Mouse (Mus musculus): ENCODE data around the gene Slc26a9.

The Slc26a9 gene

GRCm38 (mm10) chr1:131743868-131744464, at the start of gene Slc26a9:
Slc26a9 (plus strand) TSS chr1:131744022.
- no peak for DNase-seq (ENCODE audit: extremely low read depth, low read depth)

GRCm38 (mm10) chr1:131695308-131695707, 48.5 kb upstream of the Slc26a9 start:
- no peak for DNase-seq (ENCODE audit: extremely low read depth, low read depth)

DNA sequence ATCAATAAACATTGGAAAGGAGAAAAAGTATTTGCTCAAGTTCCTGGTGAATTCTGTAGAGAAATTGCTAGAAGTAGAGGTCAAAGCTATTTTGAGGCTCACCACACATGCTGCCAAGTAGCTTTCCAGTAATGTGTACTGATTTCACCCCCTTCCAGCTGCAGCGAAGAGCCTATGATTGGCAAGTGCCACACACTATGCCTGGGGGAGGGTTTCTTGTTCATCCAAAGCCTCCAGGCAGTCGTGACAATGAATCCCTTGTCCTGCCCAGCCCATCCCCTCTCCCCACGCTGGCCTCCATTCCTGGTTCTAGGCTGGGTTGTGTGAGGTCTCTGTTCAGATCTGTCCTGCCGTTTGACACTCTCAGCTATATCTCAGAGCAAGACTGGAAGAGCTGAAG, 47.5 kb upstream of the Slc26a9 start:
- DNase-seq (ENCODE audit: extremely low read depth, low read depth) = no peak

DNA sequence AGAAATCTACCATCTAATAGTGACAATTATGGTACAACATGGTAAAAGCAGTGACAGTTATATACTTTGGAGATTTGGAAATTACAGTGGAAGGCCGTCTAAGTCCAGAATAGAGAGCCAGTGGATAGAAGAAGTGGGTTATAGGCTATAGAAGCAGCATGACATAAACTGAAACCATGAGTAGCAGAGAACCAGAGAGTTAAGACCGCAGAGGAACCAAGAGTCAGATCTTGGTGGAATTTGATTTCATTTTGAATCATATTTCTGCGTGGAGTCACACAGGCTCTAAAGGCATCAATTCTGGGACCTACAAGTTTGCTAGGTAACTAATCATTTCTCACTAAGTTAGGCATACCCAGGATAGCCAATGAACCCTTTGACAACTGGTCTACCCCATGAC, 45.1 kb upstream of the Slc26a9 start:
- DNase-seq (ENCODE audit: extremely low read depth, low read depth) = no peak

- peak; percentile 33 for DNase-seq (ENCODE audit: extremely low read depth, low read depth)
Measured at GRCm38 (mm10) chr1:131699642-131700041, 44.2 kb upstream of the Slc26a9 start.

DNA sequence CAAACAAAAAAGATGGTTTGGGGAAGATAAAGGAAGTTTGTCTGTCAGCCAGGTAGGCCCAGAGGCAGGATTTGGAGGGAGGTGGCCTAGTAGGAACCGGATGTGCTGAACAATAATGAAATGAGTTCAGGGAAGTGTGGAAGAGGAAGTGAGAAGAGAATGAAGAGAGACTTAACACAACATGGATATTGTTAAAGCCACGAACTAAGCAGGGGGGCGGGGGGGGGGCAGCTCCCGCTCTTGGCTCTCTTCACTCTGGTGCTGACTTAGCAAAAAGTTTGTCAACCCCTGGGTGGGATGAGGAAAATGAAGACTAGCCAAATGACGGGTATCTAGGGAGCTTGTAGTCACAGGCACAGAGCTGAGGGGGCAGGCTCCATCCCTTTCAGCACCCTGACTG, 43.4 kb upstream of the Slc26a9 start:
- DNase-seq (ENCODE audit: extremely low read depth, low read depth) = no peak

- no peak for DNase-seq (ENCODE audit: extremely low read depth, low read depth)
Measured at GRCm38 (mm10) chr1:131701391-131701790, 42.4 kb upstream of the Slc26a9 start.

GRCm38 (mm10) chr1:131702094-131702766, 41.6 kb upstream of the Slc26a9 start:
- peak; percentile 41 for DNase-seq (ENCODE audit: extremely low read depth, low read depth)

DNA sequence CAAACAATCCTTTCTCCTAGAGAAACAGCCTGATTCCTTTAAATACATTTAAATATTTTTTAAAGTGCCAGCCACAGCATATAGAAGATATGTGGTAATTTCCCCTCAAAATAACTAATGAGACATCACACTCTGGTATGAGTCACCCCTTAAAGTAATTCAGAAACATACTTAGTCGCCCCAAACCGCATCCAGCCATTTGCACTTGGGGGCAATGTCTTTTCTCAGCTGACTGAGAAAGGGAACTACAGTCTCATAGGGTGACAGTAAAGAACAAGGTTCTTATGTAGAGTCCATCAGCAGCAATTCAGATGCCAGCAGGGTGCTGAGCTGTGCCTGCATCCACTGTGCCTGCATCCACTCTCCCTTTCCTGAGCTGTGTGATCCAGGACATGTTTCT, 40.3 kb upstream of the Slc26a9 start:
- DNase-seq (ENCODE audit: extremely low read depth, low read depth) = no peak

- DNase-seq (ENCODE audit: extremely low read depth, low read depth) = no peak
Measured at GRCm38 (mm10) chr1:131708338-131708737, 35.5 kb upstream of the Slc26a9 start.

DNA sequence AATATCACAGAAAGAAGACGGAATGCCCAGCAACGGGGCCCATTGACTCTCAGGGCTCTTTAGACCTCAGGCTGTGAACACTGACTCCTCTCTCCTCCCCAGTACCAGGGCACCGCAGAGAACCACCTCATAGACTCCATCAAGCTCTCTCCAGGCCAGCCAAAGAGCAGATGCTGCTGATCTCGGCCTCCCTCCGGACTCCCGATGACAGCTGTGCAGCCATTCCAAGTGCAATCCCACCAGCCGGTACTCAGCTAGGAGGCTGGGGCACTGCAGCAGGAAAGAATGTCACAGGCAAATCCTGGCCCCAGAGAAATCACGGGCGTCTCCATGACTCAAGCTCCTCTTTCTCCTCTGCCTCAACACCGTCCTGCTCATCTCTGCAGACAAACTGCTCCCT, 32.3 kb upstream of the Slc26a9 start:
- no peak for DNase-seq (ENCODE audit: extremely low read depth, low read depth)

GRCm38 (mm10) chr1:131712386-131712785, 31.4 kb upstream of the Slc26a9 start:
- no peak for DNase-seq (ENCODE audit: extremely low read depth, low read depth)

DNA sequence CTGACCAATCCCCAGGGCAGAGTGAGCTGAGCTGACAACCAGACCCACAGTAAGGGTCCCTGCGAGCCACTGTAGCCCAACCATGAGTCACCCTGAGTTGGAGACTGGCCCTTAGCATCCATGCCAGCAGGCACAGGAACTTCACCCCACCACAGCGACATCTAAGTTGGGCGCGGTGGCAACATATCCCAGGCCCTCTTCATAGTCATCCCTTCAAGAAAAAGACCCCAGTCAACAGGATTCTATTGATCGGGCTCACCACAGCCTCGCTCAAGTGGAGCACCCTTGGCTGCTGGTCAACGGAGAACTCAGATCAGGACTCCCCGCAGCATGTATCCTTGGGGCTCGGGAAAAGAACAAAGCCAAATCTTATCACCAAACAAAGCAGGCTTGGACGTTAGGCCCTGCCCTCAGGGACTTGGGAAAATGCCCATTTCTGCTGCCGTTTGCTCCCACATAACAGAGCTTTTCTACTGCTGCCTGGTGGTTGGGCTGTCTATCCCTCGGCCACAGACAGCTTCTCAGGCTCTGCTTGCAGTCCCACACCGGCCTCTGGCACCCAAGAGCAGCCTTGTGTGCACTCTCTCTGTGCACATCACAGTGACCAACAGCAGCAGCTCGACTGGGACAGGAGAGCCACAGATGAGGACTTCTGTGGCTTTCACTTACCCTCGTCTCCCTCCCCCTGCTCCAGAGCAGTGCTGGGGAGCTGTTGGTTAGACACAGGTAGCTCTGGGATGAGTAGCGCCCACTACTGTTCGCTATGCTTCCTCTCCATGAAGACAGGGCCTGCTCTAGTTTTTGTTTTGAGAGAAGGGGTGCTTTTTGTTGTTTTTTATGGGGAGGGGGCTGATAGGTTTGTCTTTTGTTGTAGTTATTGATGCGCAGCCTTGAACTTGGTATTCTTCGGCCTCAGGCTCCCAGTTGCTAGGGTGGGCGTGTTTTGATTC, 29.2 kb upstream of the Slc26a9 start:
- no peak for DNase-seq (ENCODE audit: extremely low read depth, low read depth)

DNA sequence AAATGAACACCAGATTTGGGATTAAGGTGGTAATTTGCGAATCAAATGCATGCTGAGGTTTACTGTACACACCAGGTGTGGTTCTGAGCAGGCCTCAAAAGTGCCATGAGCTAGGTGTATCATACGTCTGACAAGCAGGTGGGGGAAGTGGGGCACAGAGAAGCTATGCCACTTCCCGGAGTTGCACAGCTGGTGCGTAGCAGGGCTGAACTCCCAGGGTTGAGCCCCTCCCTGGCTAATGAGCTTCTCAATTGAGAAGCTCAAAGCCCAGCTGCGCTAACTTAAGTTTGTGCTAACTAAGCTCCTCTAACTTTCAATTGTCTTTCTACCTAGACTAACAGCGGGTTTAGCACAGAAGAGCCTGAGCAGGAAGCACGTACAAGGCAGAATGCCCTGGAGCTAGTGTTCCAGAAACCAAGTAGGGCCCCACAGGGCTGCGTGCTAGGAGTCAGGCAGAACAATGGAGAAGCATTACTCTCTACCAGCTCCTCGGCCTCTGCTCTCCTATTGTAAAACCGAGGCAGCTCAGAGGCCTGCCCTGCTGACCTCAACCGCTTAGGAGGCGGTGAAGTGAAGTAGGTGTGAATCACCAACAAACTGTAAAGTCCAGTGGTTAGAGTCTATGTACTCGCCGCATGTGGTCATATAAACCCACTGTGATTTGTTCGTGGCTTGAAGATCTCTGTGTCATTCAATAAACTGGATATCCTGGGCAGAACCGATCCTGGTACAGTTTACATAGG, 24.7 kb upstream of the Slc26a9 start:
- no peak for DNase-seq (ENCODE audit: extremely low read depth, low read depth)

GRCm38 (mm10) chr1:131721989-131722388, 21.8 kb upstream of the Slc26a9 start:
- DNase-seq (ENCODE audit: extremely low read depth, low read depth) = no peak

- DNase-seq (ENCODE audit: extremely low read depth, low read depth) = no peak
Measured at GRCm38 (mm10) chr1:131723549-131723948, 20.3 kb upstream of the Slc26a9 start.

GRCm38 (mm10) chr1:131726586-131726985, 17.2 kb upstream of the Slc26a9 start:
- DNase-seq (ENCODE audit: extremely low read depth, low read depth) = no peak

DNA sequence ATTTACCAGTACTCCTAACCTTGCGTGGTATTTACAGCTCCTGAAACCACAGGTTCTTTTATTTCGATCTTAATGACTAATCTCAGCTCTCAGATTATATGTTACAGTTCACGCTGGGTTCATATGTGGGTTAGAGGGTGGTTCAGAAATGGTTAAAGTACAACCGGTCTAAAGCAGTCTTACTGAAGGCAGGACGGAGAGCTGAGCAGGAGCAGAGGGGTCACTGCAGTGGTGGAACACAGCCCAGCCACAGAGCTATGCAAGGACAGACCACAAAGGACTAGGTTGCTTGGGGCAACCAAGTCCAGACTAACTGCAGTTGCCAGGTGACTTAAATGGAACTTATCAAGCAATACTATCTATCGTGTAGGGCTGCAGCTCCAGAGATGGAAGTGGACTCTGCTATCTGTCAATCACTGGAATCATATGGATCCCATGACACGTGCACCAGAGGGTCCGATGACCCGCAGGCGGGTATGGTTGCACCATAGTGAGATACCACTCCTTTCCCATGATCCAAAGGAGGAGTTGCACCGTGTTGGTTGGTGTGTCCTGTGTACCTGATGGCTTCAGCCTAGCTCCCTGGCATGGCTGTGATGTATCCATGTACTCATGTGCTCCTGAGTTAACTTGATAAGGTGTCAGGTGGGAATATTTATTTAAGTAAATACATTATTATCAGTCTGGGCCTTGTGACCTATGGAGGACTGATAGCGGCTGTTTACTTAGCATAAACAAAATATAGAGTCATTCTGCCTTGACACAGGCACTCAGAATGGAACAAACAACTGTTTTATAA, 13.0 kb upstream of the Slc26a9 start:
- DNase-seq (ENCODE audit: extremely low read depth, low read depth) = no peak

- DNase-seq (ENCODE audit: extremely low read depth, low read depth) = no peak
Measured at GRCm38 (mm10) chr1:131733474-131734180, 10.2 kb upstream of the Slc26a9 start.

GRCm38 (mm10) chr1:131734657-131735273, 9.1 kb upstream of the Slc26a9 start:
- DNase-seq (ENCODE audit: extremely low read depth, low read depth) = no peak

Data from MEL-GATA-1-ER (cell line).